Mouse (Mus musculus): ENCODE results near the gene Acp4. TPM values are rescaled to one million over a fixed set of nuclear protein-coding genes. Genes with fewer than 3 reads are reported as not detected.

Acp4 gene
- polyA plus RNA-seq, 1 experiment from 2014 or later, result not detected

DNA sequence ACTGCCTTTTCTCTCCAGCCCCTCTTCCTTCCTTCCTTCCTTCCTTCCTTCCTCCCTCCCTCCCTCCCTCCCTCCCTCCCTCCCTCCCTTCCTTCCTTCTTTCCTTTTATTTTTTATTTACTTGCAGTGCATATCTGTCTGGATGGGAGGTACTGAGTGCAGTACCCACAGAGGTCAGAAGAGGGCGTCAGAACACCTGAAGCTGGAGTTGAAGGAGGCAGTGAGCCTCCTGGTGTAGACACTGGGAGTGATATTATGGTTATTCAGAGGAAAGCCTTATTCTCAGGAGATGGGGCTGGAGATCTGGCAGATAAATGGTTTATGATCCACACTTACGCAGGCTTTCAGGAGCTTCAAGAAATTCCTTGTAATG lies 20.1 kb upstream of the Acp4 start:
- Histone ChIP-seq H3K36me3 (no peaks in the 10 kb centered on the region), H3K27ac (no peak overlapping the region), H3K4me3 (no peak overlapping the region), H3K27me3 (ENCODE audit: insufficient read depth, poor library complexity, severe bottlenecking) (peaks cover 40% of the 10 kb centered on the region), H3K4me1 (no peaks in the 10 kb centered on the region), H3K9me3 (no peaks in the 10 kb centered on the region)
- 44% methylated on average over 2 of the region's 2 CpGs for WGBS
- no peak for DNase-seq (ENCODE audit: low spot score)

DNA sequence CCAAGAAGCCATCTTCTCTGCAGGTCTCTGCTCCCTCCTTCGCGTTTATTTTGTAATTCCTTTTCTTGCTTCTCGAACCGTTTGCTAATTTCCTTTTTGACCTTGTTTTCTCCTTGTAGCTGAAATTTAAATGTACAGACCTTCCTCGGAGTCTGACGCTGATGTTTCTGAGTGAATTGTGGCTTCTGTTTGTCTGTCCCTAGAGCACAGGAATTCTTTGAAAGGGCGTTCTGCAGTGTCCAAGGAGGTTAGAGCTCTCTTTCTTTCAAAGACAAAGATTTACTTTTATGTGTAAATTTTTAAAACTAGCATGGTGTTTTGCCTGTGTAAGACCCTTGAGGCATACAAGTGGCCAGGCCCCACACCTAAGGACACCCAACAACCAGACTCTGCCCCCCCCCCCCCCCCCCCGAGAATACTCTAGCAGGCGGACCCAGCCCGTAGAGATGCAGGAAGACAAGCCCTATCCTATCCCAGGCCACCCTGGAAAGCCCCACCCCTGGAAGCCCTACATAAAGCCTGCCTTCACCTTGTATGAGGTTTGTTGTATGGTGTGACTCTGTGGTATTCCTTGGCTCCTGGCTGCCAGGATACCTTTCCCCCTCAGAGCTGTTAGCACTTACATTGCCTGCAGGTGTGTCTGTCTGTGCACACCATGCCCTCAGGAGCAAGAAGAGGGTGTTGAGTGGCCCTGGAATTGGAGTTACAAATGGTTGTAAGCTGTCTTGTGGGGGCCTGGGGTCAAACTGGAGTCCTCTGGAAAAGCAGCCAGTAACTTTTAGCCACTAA lies 19.5 kb upstream of the Acp4 start:
- Histone ChIP-seq H3K27me3 (ENCODE audit: insufficient read depth, poor library complexity, severe bottlenecking) (peaks cover 43% of the 10 kb centered on the region), H3K4me1 (no peaks in the 10 kb centered on the region), H3K4me3 (no peak overlapping the region), H3K36me3 (no peaks in the 10 kb centered on the region), H3K27ac (no peak overlapping the region), H3K9me3 (no peaks in the 10 kb centered on the region)
- 58% methylated on average over 10 of the region's 10 CpGs for WGBS
- no peak for DNase-seq (ENCODE audit: low spot score)

DNA sequence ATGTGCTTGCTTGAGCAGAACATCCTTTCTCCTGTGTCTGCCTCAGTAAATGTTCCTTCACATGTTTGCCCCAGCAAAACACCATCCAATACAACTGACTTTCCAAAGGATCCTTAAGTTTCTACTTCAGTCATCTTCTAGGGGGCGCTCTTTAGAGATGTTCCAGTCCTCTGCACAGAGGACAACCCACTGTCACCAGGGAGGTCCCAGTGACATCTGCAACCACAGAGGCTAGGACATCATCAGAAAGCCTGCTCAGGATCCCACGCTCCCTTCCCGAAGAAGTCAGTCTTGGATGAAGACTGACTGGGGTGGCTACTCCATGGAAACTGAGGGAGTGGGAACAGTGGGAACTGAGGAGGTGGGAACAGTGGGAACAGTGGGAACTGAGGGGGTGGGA lies 18.4 kb upstream of the Acp4 start:
- H3K27ac ChIP-seq, result no peak overlapping the region
- no peaks in the 10 kb centered on the region for H3K4me1 ChIP-seq
- no peak for DNase-seq (ENCODE audit: low spot score)
- H3K27me3 ChIP-seq (ENCODE audit: insufficient read depth, poor library complexity, severe bottlenecking), result peaks cover 43% of the 10 kb centered on the region
- 72% methylated on average over 3 of the region's 3 CpGs for WGBS
- H3K36me3 ChIP-seq, result no peaks in the 10 kb centered on the region
- no peak overlapping the region for H3K4me3 ChIP-seq
- no peaks in the 10 kb centered on the region for H3K9me3 ChIP-seq

GRCm38 (mm10) chr7:44274096-44274495 lies 16.9 kb upstream of the Acp4 start:
- H3K27ac ChIP-seq, result no peak overlapping the region
- no peaks in the 10 kb centered on the region for H3K9me3 ChIP-seq
- H3K27me3 ChIP-seq (ENCODE audit: insufficient read depth, poor library complexity, severe bottlenecking), result peaks cover 47% of the 10 kb centered on the region
- H3K4me1 ChIP-seq, result no peaks in the 10 kb centered on the region
- DNase-seq (ENCODE audit: low spot score), result no peak
- WGBS, result 21% methylated on average over 11 of the region's 11 CpGs
- no peak overlapping the region for H3K4me3 ChIP-seq
- no peaks in the 10 kb centered on the region for H3K36me3 ChIP-seq

- no peaks in the 10 kb centered on the region for H3K9me3 ChIP-seq
- no peak for DNase-seq (ENCODE audit: low spot score)
- no peak overlapping the region for H3K27ac ChIP-seq
- peaks cover 53% of the 10 kb centered on the region for H3K27me3 ChIP-seq (ENCODE audit: insufficient read depth, poor library complexity, severe bottlenecking)
- H3K36me3 ChIP-seq, result no peaks in the 10 kb centered on the region
- H3K4me3 ChIP-seq, result no peak overlapping the region
- no peaks in the 10 kb centered on the region for H3K4me1 ChIP-seq
- WGBS, result 66% methylated on average over 7 of the region's 7 CpGs
Measured at GRCm38 (mm10) chr7:44273446-44273845, 16.3 kb upstream of the Acp4 start.

GRCm38 (mm10) chr7:44272546-44272945 lies 15.4 kb upstream of the Acp4 start:
- peaks cover 62% of the 10 kb centered on the region for H3K27me3 ChIP-seq (ENCODE audit: insufficient read depth, poor library complexity, severe bottlenecking)
- 86% methylated on average over 7 of the region's 7 CpGs for WGBS

GRCm38 (mm10) chr7:44271309-44271708 lies 14.1 kb upstream of the Acp4 start:
- H3K9me3 ChIP-seq, result no peaks in the 10 kb centered on the region
- no peak overlapping the region for H3K27ac ChIP-seq
- DNase-seq (ENCODE audit: low spot score), result no peak
- no peak overlapping the region for H3K4me3 ChIP-seq
- H3K4me1 ChIP-seq, result no peaks in the 10 kb centered on the region
- no peaks in the 10 kb centered on the region for H3K36me3 ChIP-seq
- peaks cover 71% of the 10 kb centered on the region for H3K27me3 ChIP-seq (ENCODE audit: insufficient read depth, poor library complexity, severe bottlenecking)
- WGBS, result 68% methylated on average over 2 of the region's 2 CpGs

More at GRCm38 (mm10) chr7:44272546-44272945, 15.4 kb upstream of the Acp4 start:
- Histone ChIP-seq H3K4me1 (no peaks in the 10 kb centered on the region), H3K36me3 (no peaks in the 10 kb centered on the region), H3K9me3 (no peaks in the 10 kb centered on the region), H3K27ac (no peak overlapping the region), H3K4me3 (no peak overlapping the region)
- no peak for DNase-seq (ENCODE audit: low spot score)

- Histone ChIP-seq H3K4me1 (no peaks in the 10 kb centered on the region), H3K27ac (no peak overlapping the region), H3K27me3 (ENCODE audit: insufficient read depth, poor library complexity, severe bottlenecking) (peaks cover 64% of the 10 kb centered on the region), H3K4me3 (no peak overlapping the region), H3K9me3 (no peaks in the 10 kb centered on the region), H3K36me3 (no peaks in the 10 kb centered on the region)
- 74% methylated on average over 2 of the region's 2 CpGs for WGBS
- DNase-seq (ENCODE audit: low spot score), result no peak
Measured at GRCm38 (mm10) chr7:44269397-44269796, 12.2 kb upstream of the Acp4 start.

DNA sequence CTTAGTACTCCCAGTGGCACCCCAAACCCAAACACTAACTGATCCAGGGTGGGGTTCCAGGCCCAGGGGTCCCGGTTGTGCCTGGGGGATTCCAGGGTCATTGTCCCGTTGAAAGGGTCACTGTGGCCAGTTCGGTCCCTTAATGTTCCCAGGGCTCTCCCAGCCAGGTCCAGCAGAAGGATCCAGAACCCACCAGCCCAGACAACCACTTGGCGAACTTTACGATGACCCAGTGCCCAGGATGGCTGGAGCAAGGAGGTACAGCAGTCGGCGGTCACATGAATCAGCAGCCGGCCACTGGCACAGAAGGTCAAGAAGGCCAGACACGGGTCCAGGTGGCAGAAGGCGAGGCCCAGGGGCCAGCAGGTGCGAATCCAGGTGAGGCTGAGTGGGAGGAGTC lies 10.9 kb upstream of the Acp4 start:
- Histone ChIP-seq H3K27ac (no peak overlapping the region), H3K4me1 (peaks cover 3% of the 10 kb centered on the region; the same call in 1 of the 2 replicates), H3K36me3 (no peaks in the 10 kb centered on the region), H3K4me3 (no peak overlapping the region), H3K9me3 (no peaks in the 10 kb centered on the region), H3K27me3 (ENCODE audit: insufficient read depth, poor library complexity, severe bottlenecking) (peaks cover 64% of the 10 kb centered on the region)
- WGBS, result 76% methylated on average over 11 of the region's 11 CpGs
- DNase-seq (ENCODE audit: low spot score), result no peak

- peaks cover 63% of the 10 kb centered on the region for H3K27me3 ChIP-seq (ENCODE audit: insufficient read depth, poor library complexity, severe bottlenecking)
- no peaks in the 10 kb centered on the region for H3K9me3 ChIP-seq
- H3K4me1 ChIP-seq, result peaks cover 6% of the 10 kb centered on the region; the same call in 1 of the 2 replicates
- no peak overlapping the region for H3K27ac ChIP-seq
- H3K36me3 ChIP-seq, result no peaks in the 10 kb centered on the region
- H3K4me3 ChIP-seq, result peak overlapping the region; percentile 27
- WGBS, result 4% methylated on average over 34 of the region's 34 CpGs
- peak; percentile 94 for DNase-seq (ENCODE audit: low spot score)
Measured at GRCm38 (mm10) chr7:44262791-44263643, 5.8 kb upstream of the Acp4 start.

- H3K9me3 ChIP-seq, result no peaks in the 10 kb centered on the region
- 50% methylated on average over 5 of the region's 5 CpGs for WGBS
- no peak within 1 kb of the TSS for H3K4me3 ChIP-seq
- no peak within 1 kb of the TSS for H3K27ac ChIP-seq
- no peak for DNase-seq (ENCODE audit: low spot score)
- H3K4me1 ChIP-seq, result peaks cover 6% of the 10 kb centered on the region; the same call in 1 of the 2 replicates
- no peaks in the 10 kb centered on the region for H3K36me3 ChIP-seq
- H3K27me3 ChIP-seq (ENCODE audit: insufficient read depth, poor library complexity, severe bottlenecking), result peaks cover 48% of the 10 kb centered on the region
Measured at GRCm38 (mm10) chr7:44261147-44261546, 4.0 kb upstream of the Acp4 start, which contains the start of gene Gm15517. Gene Gm15517, plus strand, starts transcription at chr7:44261447.

GRCm38 (mm10) chr7:44260410-44260809 lies 3.2 kb upstream of the Acp4 start:
- 71% methylated on average over 6 of the region's 6 CpGs for WGBS
- Histone ChIP-seq H3K4me1 (peaks cover 6% of the 10 kb centered on the region; the same call in 1 of the 2 replicates), H3K27ac (no peak overlapping the region), H3K27me3 (ENCODE audit: insufficient read depth, poor library complexity, severe bottlenecking) (peaks cover 43% of the 10 kb centered on the region), H3K9me3 (no peaks in the 10 kb centered on the region), H3K36me3 (no peaks in the 10 kb centered on the region), H3K4me3 (no peak overlapping the region)
- no peak for DNase-seq (ENCODE audit: low spot score)

- Histone ChIP-seq H3K27me3 (ENCODE audit: insufficient read depth, poor library complexity, severe bottlenecking) (no peaks in the 10 kb centered on the region), H3K4me3 (no peak overlapping the region), H3K9me3 (no peaks in the 10 kb centered on the region), H3K4me1 (0 out of 2 replicates have a peak, but pooled peaks cover 19% of the 10 kb centered on the region), H3K27ac (no peak overlapping the region), H3K36me3 (peaks cover 37% of the 10 kb centered on the region)
- WGBS, result 81% methylated on average over 6 of the region's 6 CpGs
- no peak for DNase-seq (ENCODE audit: low spot score)
Measured at GRCm38 (mm10) chr7:44254930-44255329, 2.2 kb downstream of the Acp4 start.
